Mouse (Mus musculus) midbrain, embryonic 10.5 days (tissue): ENCODE data around the gene Pde4d. TPM values are rescaled to one million over a fixed set of nuclear protein-coding genes. Genes with fewer than 3 reads are reported as not detected.

Experiments
- DNase-seq: peaks from one replicate; pipeline ENCODE4 v3.0.0-alpha.2; 2017; ENCODE audit warnings: low spot score
- H3K27ac ChIP-seq: fragments of 300-500 bp; sonication (generic); replicated peaks from 2 replicates; pipeline ENCODE4 v1.5.1; 2016; ENCODE audit warnings: mild to moderate bottlenecking
- H3K27me3 ChIP-seq: fragments of 300-500 bp; sonication (generic); 2 replicates; pipeline ENCODE4 v1.6.1; 2016; ENCODE audit warnings: low read depth, mild to moderate bottlenecking; ENCODE audit not compliant: poor library complexity, severe bottlenecking
- H3K36me3 ChIP-seq: fragments of 300-500 bp; sonication (generic); 2 replicates; pipeline ENCODE4 v1.6.1; 2016; ENCODE audit warnings: mild to moderate bottlenecking, moderate library complexity
- H3K4me1 ChIP-seq: fragments of 300-500 bp; sonication (generic); 2 replicates; pipeline ENCODE4 v1.6.1; 2016
- H3K4me3 ChIP-seq: fragments of 300-500 bp; sonication (generic); 2 replicates; pipeline ENCODE4 v1.5.1; 2016; ENCODE audit warnings: mild to moderate bottlenecking, moderate library complexity
- H3K9me3 ChIP-seq: fragments of 300-500 bp; sonication (generic); replicated peaks from 2 replicates; pipeline ENCODE4 v1.6.1; 2016; ENCODE audit warnings: mild to moderate bottlenecking
- WGBS: fragments of 180-500 bp; shearing (Covaris S2); methylation state at CpG from one replicate; pipeline ENCODE4 v1.1.7; 2016; 5-methylcytosine and 5-hydroxymethylcytosine counted together
- polyA plus RNA-seq: library from polyadenylated mRNA; unstranded; fragments of >200 nt; fragmentation: Nextera tagmentation; extraction: Ambion mirVana; gene quantifications from 2 replicates; pipeline ENCODE4 v1.2.1, GENCODE M21; 2016

Pde4d gene
- polyA plus RNA-seq, 1 experiment from 2014 or later: 10.8 TPM

DNA sequence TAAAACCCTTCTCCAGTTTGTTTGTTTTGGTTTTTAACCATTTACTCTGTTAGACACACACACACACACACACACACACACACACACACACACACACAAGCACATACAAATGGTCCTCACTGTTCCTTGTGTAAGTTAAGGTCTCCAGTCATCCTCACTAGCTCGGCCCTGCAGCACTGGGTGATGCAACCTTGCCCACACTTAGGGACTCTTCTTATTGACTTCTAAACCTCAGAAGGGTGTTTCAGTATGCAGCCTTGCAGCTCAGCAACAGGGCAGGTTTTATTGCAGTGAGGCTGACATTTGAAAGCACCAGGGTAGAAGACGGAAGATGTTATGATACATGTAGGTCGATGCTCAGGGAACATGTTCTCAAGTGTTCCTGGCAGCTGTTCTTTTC lies 1379.7 kb downstream of the Pde4d start:
- H3K9me3 ChIP-seq: no peaks in the 10 kb centered on the region
- H3K27ac ChIP-seq: no peak overlapping the region
- H3K27me3 ChIP-seq: no peaks in the 10 kb centered on the region
- no peak overlapping the region for H3K4me3 ChIP-seq
- WGBS: 85% methylated on average over 3 of the region's 3 CpGs
- no peaks in the 10 kb centered on the region for H3K36me3 ChIP-seq
- H3K4me1 ChIP-seq: peaks cover 9% of the 10 kb centered on the region
- DNase-seq: no peak

DNA sequence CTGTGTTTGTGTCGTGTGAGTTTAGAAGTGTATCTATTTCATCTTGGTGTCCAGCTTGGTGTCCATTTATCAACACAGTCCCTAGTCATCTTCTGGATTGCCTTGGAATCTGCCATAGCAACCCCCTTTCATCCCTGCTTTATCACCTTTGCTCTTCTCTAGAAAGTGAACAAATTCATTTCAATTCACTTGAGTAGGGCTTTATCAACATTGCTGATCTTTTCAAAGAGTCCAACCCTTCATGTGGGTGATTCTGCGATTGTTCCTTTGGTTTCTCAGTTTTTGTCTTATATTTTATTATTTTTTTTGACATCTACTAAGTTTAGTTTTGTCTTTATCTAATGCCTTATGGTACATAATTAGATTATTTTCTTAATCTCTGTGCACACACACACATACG lies 1385.2 kb downstream of the Pde4d start:
- no peak for DNase-seq
- Histone ChIP-seq H3K27me3 (no peaks in the 10 kb centered on the region), H3K4me1 (no peaks in the 10 kb centered on the region), H3K36me3 (no peaks in the 10 kb centered on the region), H3K9me3 (no peaks in the 10 kb centered on the region), H3K27ac (no peak overlapping the region), H3K4me3 (no peak overlapping the region)
- 90% methylated on average over 3 of the region's 3 CpGs for WGBS

DNA sequence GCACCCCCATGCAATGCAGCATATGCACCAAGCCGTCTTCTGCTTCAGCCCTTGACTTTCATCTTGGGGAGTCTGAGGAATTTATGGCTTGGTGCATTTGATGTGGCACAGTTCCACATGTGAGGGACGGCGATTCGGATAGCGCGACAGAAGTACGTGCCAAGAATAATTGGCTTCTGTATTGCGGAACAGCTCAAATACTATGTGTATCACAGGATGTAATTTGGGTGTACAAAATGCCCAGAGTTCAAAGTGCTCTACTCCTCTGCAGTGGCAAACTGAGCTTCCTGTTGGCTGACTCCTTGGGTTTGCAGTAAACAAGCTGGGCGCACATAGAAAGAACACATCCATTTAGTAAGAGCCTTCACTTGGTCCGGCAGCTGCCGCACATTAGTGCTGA lies 1387.7 kb downstream of the Pde4d start:
- Histone ChIP-seq H3K27me3 (no peaks in the 10 kb centered on the region), H3K27ac (no peak overlapping the region), H3K4me3 (no peak overlapping the region), H3K9me3 (no peaks in the 10 kb centered on the region), H3K36me3 (no peaks in the 10 kb centered on the region), H3K4me1 (no peaks in the 10 kb centered on the region)
- DNase-seq: no peak
- 96% methylated on average over 11 of the region's 11 CpGs for WGBS

DNA sequence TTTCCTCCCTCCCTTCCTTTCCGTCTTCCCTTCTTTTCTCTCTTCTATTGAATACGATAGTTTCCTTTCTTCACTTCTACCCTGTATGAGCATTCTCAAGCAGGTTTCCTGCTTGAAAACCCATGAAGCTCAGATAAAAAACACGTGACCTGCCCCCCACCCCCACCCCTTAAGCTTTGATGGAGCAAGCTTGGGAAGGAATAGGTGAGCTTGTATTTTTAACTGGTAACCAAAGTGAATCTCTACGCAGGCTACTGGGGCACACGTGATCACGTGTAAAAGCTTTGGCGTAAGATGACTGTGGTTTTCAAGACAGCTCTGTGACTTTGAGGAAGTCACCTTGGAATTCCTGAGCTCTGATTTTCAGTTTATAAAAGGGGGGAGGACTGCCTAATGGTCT lies 1388.2 kb downstream of the Pde4d start:
- Histone ChIP-seq H3K9me3 (no peaks in the 10 kb centered on the region), H3K4me1 (no peaks in the 10 kb centered on the region), H3K36me3 (no peaks in the 10 kb centered on the region), H3K27ac (no peak overlapping the region), H3K4me3 (no peak overlapping the region), H3K27me3 (no peaks in the 10 kb centered on the region)
- WGBS: 88% methylated on average over 7 of the region's 7 CpGs
- no peak for DNase-seq

DNA sequence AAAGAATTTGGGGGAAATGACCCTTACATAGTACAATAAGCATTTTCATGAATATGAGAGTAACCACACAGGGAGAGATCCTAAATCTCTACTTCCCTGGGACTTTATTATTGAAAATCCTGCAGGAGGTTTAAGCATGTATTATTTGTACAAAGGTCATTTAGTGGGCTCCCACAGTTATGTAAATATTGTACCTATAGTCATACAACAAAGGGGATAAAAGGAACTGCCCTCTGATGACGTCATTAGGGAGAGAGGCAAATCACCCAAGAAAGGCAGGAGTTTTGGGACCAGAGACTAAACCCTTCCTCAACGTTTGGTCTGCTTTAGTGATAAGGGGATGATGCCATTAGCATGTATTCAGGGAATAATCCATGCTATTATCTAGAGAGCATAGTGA lies 1390.5 kb downstream of the Pde4d start:
- WGBS: 20% methylated on average over 2 of the region's 2 CpGs
- Histone ChIP-seq H3K9me3 (no peaks in the 10 kb centered on the region), H3K27me3 (no peaks in the 10 kb centered on the region), H3K36me3 (no peaks in the 10 kb centered on the region), H3K4me1 (no peaks in the 10 kb centered on the region), H3K4me3 (no peak overlapping the region), H3K27ac (no peak overlapping the region)
- DNase-seq: no peak

DNA sequence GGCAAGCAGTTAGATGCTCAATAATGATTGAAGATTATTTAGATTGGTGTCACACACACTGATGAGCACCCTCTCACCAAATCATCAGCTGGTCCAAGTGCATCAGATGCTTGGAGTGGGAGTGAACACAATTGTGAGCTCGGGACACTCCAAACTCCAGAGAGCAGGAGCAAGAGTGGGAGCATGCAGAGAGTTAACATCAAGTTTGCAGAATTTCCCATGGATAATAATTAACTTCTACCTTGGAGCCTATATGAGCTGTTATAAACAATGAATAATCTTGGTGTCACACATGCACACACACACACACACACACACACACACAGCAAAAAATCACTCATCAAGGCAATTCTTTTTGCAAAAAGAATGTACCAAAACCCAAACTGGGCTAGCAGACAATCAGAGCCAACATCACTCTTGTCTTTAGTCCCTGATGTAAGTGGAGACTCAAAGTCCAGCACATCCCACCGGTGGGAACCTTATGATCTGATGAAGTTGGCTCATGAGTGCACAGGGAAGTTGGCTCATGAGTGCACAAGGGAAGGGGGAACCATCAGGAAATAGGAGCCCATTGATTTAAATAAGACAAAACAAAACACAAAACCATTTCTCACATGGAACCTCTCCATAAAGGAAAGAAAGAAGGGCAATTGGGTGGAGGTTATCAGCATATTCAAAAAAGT lies 1391.5 kb downstream of the Pde4d start:
- 92% methylated on average over 2 of the region's 2 CpGs for WGBS
- DNase-seq: no peak
- no peaks in the 10 kb centered on the region for H3K9me3 ChIP-seq

DNA sequence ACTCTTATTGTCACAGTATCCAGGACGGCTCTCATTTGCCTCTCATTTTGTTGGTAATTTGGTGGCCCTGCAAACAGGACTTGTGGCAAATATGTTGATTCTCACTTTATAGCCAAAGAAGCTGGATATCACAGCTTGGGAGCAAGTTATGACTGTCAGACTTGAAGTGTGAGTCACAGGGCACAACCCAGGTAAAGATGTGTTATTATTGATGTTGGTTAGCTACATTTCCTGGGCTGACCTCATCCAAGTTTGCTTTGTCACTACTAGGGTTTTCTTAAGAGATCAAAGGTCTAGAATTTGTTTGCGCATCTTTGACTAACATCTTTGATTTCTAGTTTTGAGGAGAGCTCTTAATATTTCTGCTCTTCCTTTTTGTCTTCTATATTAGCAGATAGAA lies 1393.2 kb downstream of the Pde4d start:
- Histone ChIP-seq H3K4me1 (no peaks in the 10 kb centered on the region), H3K27ac (no peak overlapping the region), H3K27me3 (no peaks in the 10 kb centered on the region), H3K9me3 (no peaks in the 10 kb centered on the region), H3K36me3 (no peaks in the 10 kb centered on the region), H3K4me3 (no peak overlapping the region)
- no peak for DNase-seq
- WGBS: 96% methylated on average over 2 of the region's 2 CpGs

More for the DNA sequence above, 1391.5 kb downstream of the Pde4d start:
- Histone ChIP-seq H3K36me3 (no peaks in the 10 kb centered on the region), H3K27ac (no peak overlapping the region), H3K4me1 (no peaks in the 10 kb centered on the region), H3K4me3 (no peak overlapping the region), H3K27me3 (no peaks in the 10 kb centered on the region)

DNA sequence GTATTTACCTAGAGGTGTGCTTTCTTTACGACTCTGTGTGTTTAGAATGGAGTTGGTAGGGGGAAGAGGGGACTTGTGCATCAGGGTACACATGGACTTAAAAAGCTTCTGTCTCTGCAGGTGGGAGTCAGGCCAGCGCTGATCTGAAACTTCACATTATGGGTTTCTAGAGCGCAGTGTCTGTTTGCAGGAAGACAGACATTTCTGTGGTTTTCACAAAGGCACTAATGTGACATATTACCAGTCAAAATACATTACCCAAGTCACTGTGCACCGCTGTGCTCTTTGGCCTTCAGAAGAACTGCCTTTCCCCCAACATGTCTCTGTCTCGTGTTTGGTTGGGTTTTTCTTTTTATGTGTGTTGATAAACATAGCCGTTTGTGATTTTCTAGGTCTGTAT lies 1395.1 kb downstream of the Pde4d start:
- Histone ChIP-seq H3K4me3 (no peak overlapping the region), H3K4me1 (no peaks in the 10 kb centered on the region), H3K27ac (no peak overlapping the region), H3K36me3 (no peaks in the 10 kb centered on the region), H3K27me3 (no peaks in the 10 kb centered on the region), H3K9me3 (no peaks in the 10 kb centered on the region)
- 89% methylated on average over 6 of the region's 6 CpGs for WGBS
- no peak for DNase-seq

DNA sequence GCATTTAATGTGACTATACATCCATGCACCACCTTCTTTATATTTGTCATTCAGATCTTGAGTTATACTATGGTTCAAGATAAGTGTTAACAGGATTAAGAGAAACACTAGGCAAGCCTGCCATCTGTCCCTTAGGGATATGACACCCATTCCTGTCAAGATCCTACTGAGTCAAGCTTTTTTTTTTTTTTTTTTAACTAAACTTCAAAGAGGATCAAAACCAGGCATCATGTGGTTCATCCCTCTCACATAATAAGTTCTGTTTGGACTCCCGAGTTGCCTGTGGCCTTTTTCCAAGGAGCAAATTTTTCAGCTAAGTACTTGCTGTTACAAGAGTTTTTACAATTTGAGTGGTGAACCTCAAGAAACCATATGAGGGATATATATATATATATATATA lies 1414.1 kb downstream of the Pde4d start:
- Histone ChIP-seq H3K27ac (no peak overlapping the region), H3K27me3 (no peaks in the 10 kb centered on the region), H3K9me3 (no peaks in the 10 kb centered on the region), H3K36me3 (no peaks in the 10 kb centered on the region), H3K4me1 (no peaks in the 10 kb centered on the region), H3K4me3 (no peak overlapping the region)
- DNase-seq: no peak
- 57% methylated on average over 1 of the region's 1 CpGs for WGBS

DNA sequence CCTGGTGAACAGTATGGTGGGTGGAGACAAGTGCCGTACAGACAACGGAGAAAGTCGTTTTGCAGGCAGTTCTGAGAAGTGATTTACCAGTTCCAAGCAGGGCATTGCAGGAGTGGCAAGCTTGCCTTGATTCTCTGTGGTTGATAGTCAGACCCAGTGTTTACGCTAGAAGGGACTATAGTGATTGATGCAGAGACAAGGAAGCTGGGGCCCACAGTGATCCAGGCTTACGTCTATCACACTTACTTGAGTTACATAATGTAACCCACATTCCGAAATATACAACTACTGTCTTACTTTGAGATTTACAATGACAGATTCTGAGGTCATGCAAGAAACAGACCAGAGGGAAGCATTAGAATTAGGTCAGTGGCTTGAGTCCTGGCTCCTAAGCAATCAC lies 1414.6 kb downstream of the Pde4d start:
- 91% methylated on average over 6 of the region's 6 CpGs for WGBS
- Histone ChIP-seq H3K27ac (no peak overlapping the region), H3K36me3 (no peaks in the 10 kb centered on the region), H3K4me1 (no peaks in the 10 kb centered on the region), H3K4me3 (no peak overlapping the region), H3K27me3 (no peaks in the 10 kb centered on the region), H3K9me3 (no peaks in the 10 kb centered on the region)
- no peak for DNase-seq

DNA sequence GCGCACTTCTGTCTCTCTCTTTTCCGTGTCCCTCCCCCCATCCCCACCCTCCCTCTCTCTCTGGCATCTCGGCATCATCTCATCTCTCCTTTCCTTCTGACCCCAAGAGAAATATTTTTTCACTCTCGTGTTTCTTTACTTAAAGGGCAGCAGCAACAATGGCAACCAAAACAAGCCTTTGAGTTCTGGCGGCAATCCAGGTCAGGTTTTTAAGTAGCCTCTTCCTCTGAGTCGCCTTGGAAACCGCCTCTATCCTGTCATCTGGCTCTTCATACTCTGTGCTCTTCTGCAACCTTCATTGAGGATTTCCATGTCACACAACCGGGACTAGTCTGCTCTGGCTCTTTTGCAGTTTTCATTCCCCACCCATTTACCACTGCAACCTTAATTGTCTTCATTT lies 1430.6 kb downstream of the Pde4d start:
- WGBS: 66% methylated on average over 8 of the region's 8 CpGs
- no peaks in the 10 kb centered on the region for H3K36me3 ChIP-seq

DNA sequence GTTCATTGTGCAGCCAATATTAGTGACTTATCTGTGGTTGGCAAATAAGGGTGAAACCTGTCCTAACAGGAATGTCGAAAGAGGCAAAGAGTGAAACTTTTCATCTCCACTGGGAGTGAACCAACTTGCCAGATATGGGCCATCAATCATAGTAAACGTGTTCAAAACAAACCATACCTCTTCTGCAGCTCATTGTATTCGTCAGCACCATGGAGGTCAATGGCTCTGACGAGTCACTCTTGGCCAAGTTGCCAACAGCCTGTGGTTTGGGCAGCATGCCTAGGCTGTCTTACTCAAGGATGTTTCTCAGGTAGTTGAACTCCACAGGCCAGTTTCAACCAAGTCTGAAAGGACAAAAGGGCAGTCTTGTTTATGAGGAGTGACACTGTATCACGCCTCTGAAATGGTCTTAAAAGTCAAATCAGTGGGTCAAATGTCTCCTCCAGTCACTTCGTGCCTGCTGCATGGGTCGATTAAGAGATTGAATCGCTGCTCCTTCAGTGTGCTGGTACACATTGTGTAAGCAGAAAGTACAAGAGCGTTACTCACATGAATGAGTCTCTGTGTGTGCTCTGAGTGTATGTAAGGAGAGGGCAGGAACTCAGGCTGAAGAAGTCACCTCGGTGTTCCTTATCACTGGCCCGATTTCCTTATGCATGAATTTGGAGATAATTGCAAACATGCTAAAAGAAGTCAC lies 1431.6 kb downstream of the Pde4d start:
- DNase-seq: no peak
- Histone ChIP-seq H3K4me1 (no peaks in the 10 kb centered on the region), H3K9me3 (no peaks in the 10 kb centered on the region), H3K4me3 (no peak overlapping the region), H3K36me3 (no peaks in the 10 kb centered on the region), H3K27ac (no peak overlapping the region), H3K27me3 (no peaks in the 10 kb centered on the region)
- 93% methylated on average over 11 of the region's 11 CpGs for WGBS

More for the DNA sequence above, 1430.6 kb downstream of the Pde4d start:
- DNase-seq: no peak
- H3K27ac ChIP-seq: no peak overlapping the region
- no peak overlapping the region for H3K4me3 ChIP-seq
- no peaks in the 10 kb centered on the region for H3K4me1 ChIP-seq
- H3K9me3 ChIP-seq: no peaks in the 10 kb centered on the region
- no peaks in the 10 kb centered on the region for H3K27me3 ChIP-seq

DNA sequence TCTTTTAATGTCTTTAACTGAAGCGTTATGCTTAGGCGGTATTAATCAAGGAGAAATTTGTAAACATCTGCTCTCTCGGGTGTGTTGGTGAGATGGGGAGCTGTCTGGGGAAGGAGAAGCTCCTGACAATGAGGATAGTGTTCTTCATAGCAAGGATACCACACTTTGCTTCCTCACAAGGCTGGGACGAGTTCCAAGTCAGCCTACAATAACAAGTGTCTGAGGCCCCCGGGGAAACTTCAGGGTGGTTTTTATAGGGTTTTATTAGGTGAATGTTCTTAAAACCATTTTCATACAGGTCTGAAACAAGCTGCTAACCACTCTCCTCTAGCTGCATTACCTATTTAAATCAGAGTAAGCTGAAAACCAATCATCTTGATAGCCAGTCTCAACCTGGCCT lies 1433.9 kb downstream of the Pde4d start:
- Histone ChIP-seq H3K9me3 (no peaks in the 10 kb centered on the region), H3K27ac (no peak overlapping the region), H3K27me3 (no peaks in the 10 kb centered on the region), H3K4me3 (no peak overlapping the region), H3K36me3 (no peaks in the 10 kb centered on the region), H3K4me1 (no peaks in the 10 kb centered on the region)
- 87% methylated on average over 5 of the region's 5 CpGs for WGBS
- DNase-seq: no peak
